Mouse (Mus musculus): ENCODE measurements around the gene Cad.

DNA sequence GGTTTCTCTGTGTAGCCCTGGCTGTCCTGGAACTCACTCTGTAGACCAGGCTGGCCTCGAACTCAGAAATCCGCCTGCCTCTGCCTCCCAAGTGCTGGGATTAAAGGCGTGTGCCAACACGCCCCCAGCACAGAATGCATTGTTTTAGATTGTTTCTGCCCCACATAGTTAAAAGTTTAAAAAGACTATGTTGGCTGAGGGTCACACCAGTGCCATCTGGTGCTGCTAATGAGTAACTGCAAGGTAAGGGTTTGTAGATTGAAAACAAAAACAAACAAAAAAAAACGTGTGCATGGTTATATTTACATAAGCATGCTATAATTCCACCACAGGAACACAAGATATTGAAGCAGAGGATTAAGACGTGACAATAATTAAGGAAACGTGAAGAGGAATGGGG, 56.2 kb downstream of the Cad start:
- TF ChIP-seq TAL1 (IDR thresholded peaks at IDR 0.05; ENCODE audit: low read length) (no peak), GATA1 (IDR thresholded peaks at IDR 0.05; ENCODE audit: low read length) (no peak)
